Mouse (Mus musculus) left cerebral cortex, postnatal 36 days (tissue): Measurements from ENCODE around the gene Krtap5-4. TPM values are rescaled to one million over a fixed set of nuclear protein-coding genes. Genes with fewer than 3 reads are reported as not detected.
"Not testable (repeated sequence)": the region's sequence is repeated elsewhere in the genome, so short reads cannot be mapped to it uniquely, and the experiment has no call there.

Source experiments
- DNase-seq, 2 experiments: peaks; one replicate each; pipeline ENCODE4 v3.0.0; 2021 to 2022; ENCODE audit warnings: low spot score in 2 of 2, mixed read lengths in 1 of 2
- intact Hi-C: fragments of 180-260 bp; cut with DNase I; formaldehyde crosslinking; loops from one replicate; pipeline ENCODE4 v1.15.1; 2025
- total RNA-seq, 2 experiments: library from RNA; stranded (reverse); gene quantifications; 2 replicates each; pipeline ENCODE4 v1.2.3; 2021

The Krtap5-4 gene
- not detected for total RNA-seq

GRCm38 (mm10) chr7:142303249-142303648, at the start of gene Krtap5-4:
Gene Krtap5-4 (plus strand): TSS chr7:142303549.
- DNase-seq: no peak
- intact Hi-C loops: no loop called here

GRCm38 (mm10) chr7:142255517-142255916, 47.8 kb upstream of the Krtap5-4 start:
- peak; percentile 17 to 32 for DNase-seq
- intact Hi-C loops: no loop called here

- intact Hi-C loops, DNase-seq: not testable (repeated sequence)
Observed at GRCm38 (mm10) chr7:142258254-142258653, 45.1 kb upstream of the Krtap5-4 start, which contains the start of gene Gm2431. Gene Gm2431 (minus strand): TSS chr7:142258354.

- DNase-seq, intact Hi-C loops: not testable (repeated sequence)
Observed at GRCm38 (mm10) chr7:142274263-142274662, 29.1 kb upstream of the Krtap5-4 start, which contains the start of gene Gm4559. Gene Gm4559 (minus strand): TSS chr7:142274363.

GRCm38 (mm10) chr7:142278183-142278582, 25.2 kb upstream of the Krtap5-4 start:
- intact Hi-C loops: not testable (repeated sequence)
- DNase-seq: peak; percentile 40 to 45

GRCm38 (mm10) chr7:142279291-142279690, 24.1 kb upstream of the Krtap5-4 start:
- intact Hi-C loops: loop anchor here (1.0 kb wide), 1 partner anchor 8 kb away; no protein-coding TSS in a partner anchor
- DNase-seq: not testable (repeated sequence)

- DNase-seq, intact Hi-C loops: not testable (repeated sequence)
Observed at GRCm38 (mm10) chr7:142282847-142283246, 20.5 kb upstream of the Krtap5-4 start.

GRCm38 (mm10) chr7:142284023-142284591, 19.2 kb upstream of the Krtap5-4 start:
- intact Hi-C loops: no loop called here
- DNase-seq: peak; percentile 21 to 23

- DNase-seq: peak; percentile 83
- intact Hi-C loops: no loop called here
Observed at GRCm38 (mm10) chr7:142284615-142285080, 18.7 kb upstream of the Krtap5-4 start.

GRCm38 (mm10) chr7:142285130-142285835, 18.1 kb upstream of the Krtap5-4 start:
- DNase-seq: peak in 1 of 2 experiments; percentile 4
- intact Hi-C loops: no loop called here

- intact Hi-C loops, DNase-seq: not testable (repeated sequence)
Observed at GRCm38 (mm10) chr7:142285910-142286612, 17.3 kb upstream of the Krtap5-4 start.

- intact Hi-C loops: loop anchor here (1.0 kb wide), 1 partner anchor 17 kb away; no protein-coding TSS in a partner anchor
- DNase-seq: not testable (repeated sequence)
Observed at GRCm38 (mm10) chr7:142293851-142294250, 9.5 kb upstream of the Krtap5-4 start.

- intact Hi-C loops: no loop called here
- no peak for DNase-seq
Observed at GRCm38 (mm10) chr7:142295418-142295817, 7.9 kb upstream of the Krtap5-4 start.

- intact Hi-C loops, DNase-seq: not testable (repeated sequence)
Observed at GRCm38 (mm10) chr7:142296108-142296507, 7.2 kb upstream of the Krtap5-4 start.

- intact Hi-C loops, DNase-seq: not testable (repeated sequence)
Observed at GRCm38 (mm10) chr7:142297018-142297417, 6.3 kb upstream of the Krtap5-4 start, which contains the start of gene Krtap5-1. Gene Krtap5-1 (minus strand): TSS chr7:142297118.

- intact Hi-C loops, DNase-seq: not testable (repeated sequence)
Observed at GRCm38 (mm10) chr7:142303929-142304328, 580 bp downstream of the Krtap5-4 start.

- intact Hi-C loops: loop anchor here (5.0 kb wide), 1 partner anchor 268 kb away; no protein-coding TSS in a partner anchor
- no peak for DNase-seq
Observed at GRCm38 (mm10) chr7:142314600-142315285, 11.4 kb downstream of the Krtap5-4 start.

GRCm38 (mm10) chr7:142316558-142316957, 13.2 kb downstream of the Krtap5-4 start:
- intact Hi-C loops: loop anchor here (2.0 to 5.0 kb wide), 2 partner anchors 266 to 358 kb away; no protein-coding TSS in a partner anchor
- DNase-seq: peak in 1 of 2 experiments; percentile 26

GRCm38 (mm10) chr7:142317216-142317615, 13.9 kb downstream of the Krtap5-4 start:
- intact Hi-C loops: loop anchor here (2.0 to 5.0 kb wide), 2 partner anchors 265 to 358 kb away; no protein-coding TSS in a partner anchor
- no peak for DNase-seq
